Mouse (Mus musculus) skeletal muscle tissue, adult 2 months (tissue): ENCODE measurements at regions not wholly inside any gene's neighbourhood (a gene's known extent, or its start where the extent isn't known, plus 50 kb on each side); places are given as distances from the start of the nearest gene placed in this dataset.

Experiments used
- DNase-seq: peaks from one replicate; pipeline ENCODE4 v3.0.0-alpha.2; 2012; ENCODE audit warnings: low read depth, low spot score

DNA sequence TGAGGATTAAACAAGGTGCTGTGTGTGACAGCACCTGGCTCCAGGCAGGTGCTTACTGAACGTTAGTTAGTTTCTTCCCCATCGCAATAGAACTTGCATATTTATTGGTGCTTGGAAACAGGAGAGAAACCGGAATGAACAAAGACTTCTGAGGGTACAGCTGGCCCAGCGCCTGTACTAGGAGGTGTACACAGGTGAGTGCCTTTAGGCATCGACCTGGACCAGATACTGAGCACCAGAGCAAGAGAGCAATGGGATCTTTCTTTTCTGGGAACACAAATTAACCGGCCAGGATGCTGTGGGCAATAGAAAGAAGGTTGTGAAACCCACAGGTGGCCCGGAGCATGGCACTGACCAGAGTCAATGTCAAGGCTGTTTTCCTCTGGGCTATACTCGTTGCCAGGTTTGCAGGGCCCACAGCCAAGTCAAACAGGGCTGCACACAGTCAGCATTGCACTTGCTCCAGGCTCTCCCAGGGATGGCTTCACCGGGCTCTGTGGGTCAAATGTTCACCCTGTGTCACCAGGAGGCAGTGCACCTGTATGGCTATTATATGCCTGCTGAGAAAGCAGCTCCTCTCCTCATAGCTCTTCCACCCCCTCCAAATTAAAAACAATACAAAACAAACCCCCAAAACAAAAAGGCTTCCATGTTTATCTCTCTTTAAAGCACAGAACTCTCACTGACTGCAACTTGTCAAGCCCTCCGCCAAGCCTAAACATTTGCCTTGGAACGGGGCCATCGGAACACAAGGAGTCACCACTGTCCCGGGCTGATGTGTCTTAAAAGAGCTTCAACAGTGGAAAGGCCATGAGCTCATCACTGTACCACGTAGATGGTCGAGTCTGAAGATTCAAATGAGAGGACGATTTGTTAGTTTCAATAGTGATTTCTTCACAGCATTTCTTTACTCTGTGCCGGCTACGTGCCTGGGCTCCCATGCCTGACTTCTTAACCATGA lies 629.1 kb downstream of the Rnf144a start:
- DNase-seq, result no peak

DNA sequence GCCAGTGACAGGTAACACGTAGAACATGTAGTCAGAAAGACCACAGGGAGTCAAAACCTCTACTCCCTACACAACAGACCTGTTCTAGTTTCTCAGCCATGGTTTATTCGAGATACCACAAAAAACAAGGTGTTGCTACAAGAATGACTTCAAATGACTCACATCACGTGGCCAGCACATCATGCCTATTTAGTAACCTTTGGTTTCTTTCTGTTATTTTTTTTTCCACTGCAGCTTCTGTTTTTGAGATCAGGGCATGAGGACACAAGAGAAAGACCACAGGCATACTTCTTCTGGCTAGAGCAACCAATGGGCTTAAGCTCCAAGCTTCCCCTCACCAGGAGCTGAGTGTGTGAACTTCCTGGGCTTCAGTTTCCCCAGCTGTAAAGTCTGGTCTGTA lies 630.7 kb downstream of the Rnf144a start:
- DNase-seq, result no peak

DNA sequence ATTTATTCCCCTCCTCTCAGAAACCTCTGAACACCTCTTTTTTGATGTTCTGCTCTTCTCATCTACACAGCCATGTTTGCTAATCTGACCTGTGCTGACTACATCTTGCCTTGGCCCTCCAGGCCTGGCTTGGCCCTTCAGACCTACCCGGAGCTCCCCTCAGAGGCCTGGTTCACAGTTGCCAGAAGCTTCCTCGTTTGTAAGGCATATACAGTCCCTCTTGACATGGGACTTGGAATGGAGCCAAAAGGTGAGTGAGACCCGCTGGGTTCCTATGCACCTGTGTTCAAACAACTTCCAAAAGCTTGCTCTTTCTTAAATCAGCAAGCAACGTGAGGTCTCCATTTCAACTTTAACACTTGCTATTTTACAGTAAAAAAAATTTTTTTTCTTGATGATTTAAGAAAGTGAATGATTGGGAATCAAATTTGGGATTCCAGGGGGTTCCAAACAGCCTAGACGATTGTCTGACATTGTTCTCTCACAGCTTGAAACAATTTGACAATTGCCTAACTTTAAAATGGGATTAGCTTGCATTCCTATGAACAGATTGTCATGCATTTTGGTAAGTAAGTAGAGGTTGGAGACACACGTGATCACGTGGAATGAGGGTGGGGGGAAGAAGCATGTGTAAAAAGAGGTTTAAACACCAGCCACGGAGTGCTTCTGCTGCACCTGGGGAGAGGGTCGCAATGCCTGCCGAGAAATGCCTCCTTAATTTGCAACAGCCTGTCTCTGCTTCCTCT lies 631.9 kb downstream of the Rnf144a start:
- DNase-seq, result no peak

DNA sequence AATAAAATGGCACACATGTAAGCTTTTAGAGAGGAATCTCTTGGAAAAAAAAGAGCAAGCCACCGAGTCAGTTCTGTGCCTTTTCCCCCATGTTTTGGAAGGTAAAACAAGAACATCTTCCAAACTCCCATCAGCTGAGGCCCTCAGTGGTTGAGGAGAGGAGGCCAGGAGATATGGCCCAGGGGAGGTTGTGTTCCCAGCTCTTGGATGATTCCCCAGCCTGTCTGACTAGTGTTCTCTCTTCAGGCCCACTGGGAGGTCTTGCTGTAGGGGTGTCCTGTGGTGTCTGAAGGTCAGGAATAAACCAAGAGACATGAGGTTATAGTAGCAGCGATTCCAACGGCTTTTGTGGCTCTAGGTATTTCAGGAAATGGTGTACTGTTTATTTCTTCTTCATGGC lies 643.2 kb downstream of the Rnf144a start:
- DNase-seq, result peak; percentile 51

DNA sequence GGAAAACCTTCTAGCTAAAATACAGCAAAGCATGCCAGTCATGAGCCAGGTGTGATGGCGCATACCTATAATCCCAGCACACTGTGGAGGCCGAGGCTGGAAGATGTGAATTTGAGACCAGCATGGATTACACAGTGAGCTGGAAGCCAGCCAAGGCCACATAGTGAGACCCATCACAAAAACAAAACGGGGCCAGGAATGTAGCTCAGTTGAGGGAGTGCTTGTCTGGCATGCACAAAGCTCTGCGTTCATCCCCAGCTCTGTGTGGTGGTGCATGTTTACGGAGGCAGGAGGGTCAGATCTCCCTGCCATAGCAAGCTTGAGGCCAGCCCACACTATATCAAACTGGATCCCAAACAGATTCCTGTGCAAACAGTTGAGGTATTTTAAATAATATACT lies 646.4 kb downstream of the Rnf144a start:
- DNase-seq, result no peak

DNA sequence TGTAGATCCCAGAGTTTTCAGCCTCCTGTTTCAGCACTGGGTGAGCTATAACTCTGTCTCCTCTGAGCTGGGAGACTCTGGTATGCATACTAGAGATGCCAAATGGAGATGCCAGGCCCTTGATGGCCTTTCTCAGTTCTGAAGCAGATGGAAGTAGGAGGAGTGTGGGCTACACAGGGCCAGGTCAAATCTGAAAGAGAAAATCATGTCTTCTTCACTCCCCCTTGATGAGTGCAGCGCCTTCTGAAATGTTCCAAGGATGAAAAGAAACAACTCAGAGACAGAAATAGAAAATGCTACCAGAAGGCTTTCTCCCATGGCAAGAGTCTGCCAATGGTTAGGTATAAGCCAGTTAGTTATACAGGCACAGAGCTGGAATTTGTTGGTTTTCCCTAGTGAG lies 652.0 kb downstream of the Rnf144a start:
- DNase-seq, result no peak

DNA sequence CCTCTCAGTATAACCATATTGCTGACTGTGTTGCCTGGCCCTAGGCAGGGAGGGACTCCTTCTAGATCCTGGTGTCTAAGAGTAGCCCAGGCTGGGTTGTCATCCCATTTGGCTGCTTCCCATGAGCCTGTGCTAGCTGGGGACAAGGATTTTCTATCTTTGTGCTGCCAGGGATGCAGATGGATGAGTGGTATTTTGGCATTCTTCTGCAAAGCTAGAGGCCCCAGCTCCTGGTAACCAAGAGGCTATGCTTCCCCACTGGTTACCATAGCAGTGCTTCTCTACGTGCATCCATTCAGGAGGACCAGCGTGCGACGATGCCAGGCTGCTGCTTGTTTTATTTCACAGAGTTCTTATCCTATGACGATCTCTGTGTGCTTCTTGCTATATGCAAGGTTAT lies 658.0 kb downstream of the Rnf144a start:
- DNase-seq, result no peak

DNA sequence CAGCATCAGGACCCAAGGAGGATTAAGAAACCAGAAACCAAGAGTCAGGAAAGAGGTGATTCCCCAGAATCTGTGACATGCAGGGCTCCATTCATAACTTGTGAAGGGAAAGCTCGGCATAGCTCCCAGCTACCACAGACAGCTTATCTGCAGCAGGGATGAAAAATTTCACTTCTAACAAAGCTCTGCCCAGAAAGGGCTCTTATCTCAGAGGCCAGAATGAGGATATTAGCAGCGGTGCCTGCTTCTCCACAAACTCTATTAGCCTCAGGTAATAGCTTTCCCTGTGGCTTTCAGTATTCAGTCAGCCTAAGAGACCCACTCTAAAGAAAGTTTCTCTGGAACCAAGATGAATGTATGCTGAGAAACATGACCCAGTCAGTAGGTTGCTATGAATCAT lies 636.9 kb upstream of the Id2 start:
- DNase-seq, result no peak

DNA sequence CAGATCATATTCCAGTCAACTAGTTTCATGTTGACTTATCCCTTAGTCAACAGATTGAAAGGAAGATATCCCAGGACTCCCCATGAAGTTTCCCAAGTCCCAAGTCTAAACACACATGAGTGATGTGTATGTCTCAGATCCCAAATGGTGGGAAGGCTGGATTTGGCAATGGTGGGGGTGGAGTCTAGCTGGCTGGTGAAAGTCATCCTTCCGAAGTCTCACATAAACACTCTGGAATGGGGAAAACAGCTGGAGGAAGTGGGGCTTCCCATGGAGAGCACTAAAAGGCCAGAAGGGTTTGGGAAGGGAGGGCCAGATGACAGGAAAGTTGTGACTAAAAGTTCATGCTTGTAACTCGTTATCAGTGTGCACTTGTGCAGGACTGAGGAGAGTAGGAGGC lies 628.8 kb upstream of the Id2 start:
- no peak for DNase-seq

DNA sequence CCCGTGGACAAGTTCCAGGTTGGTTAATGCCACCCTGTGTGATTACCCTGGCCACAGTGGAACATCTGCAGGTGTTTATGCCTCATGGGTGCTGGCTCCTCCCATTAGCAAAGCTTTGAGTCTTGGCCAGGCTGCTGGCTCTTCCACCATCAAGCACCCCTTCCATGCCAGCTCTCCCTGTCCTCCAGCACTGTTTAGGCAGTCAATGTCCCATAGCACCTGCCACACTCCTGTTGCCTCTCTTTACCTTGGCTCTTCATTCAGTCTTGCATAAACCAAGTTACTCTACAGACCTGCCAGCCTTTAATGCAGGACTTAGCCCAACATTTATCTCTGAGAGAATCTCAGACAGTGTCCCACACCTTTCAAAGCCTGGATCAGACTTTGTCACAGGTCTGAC lies 614.2 kb upstream of the Id2 start:
- no peak for DNase-seq

DNA sequence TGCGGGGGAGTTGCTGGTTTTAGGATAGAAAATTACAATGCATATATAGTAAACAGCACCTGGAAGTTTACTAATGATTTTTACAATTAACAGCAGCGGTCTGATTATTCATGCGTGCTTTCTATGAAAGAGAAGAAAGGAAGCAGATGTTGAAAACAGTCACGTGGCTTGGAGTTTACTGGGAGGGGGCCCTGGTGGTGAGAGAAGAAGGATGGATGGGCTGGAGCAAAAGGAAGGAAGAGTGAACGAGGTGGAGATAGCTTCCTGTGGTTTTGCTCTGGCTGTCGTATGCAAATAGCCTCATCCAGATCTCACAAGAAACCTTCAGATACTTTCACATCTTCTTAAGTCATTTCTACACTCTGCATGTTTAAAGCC lies 606.1 kb upstream of the Id2 start:
- no peak for DNase-seq

DNA sequence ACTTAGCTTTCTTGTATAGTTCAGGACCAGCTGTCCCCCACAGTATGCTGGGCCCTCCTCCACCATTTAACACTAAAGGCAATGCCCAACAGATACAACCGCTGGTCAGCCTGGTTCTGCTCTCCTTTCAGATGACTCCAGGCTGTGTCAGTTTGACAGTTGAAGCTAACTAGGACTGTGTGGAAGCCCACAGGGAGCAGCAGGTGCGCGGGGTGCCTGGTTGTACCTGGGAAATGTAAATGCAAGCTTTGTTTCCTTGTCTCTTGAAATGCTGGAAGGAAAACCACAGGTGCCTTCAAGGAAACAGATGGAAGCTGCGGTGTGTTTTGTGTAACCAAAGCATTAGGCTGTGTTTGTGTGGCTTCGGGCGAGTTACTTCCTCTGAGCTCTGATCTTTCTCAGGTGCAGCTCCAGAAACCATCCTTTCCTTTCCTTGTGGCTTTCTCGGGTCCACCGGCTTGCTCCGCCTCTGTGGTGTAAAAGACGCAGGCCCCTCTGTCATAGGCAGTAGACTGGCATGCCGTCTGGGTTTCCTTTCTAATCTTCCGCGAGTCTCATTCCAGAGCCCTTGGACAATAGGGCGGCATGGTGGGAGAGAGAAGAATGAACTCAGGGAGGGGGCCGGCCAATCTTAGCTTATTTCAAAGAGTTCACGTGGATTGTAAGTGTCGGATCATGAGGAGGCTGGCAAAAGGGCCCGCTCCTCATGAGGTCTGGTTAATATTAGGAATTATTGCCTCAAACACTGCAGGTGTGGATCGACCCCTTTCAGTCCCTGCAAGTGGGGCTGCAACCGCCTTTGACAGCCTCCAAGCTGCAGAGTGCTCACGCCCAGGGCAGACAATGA lies 605.5 kb upstream of the Id2 start:
- no peak for DNase-seq

DNA sequence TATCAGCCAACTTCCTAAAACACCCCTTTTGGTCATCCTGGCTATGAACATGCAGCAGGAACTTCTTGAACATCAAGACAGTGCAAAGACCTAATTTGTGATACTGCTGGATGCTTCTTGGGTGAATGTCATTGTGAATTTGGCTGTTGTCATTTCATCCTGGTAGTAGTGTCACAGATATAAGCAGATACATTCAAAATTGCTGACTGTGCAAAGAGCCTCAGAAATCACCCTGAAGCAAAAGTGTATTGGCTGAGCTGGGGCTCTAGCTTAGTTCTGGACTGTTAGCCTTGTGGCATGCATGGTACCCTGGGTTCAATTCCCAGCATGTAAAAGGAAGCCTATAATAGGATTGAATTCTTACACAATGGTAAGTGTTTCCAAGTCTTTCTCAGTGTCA lies 590.1 kb upstream of the Id2 start:
- DNase-seq, result no peak

DNA sequence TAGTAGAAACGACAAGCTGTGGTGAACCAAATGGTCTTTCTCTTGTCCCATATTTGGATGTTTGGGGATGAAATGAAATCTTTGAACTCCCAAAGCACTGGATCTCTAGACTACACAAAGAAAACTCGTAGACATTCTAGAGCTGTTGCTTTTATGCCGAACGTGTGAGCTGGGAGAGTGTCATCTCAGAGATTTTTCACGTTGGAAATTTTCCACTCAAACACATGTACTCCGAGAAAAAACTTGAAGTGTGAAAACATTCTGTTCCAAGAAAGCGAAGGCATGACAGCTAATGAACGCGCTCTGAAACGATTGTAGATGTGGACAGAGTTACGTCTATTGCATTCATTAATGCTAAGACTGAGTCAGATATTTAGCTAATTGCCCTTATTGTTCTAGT lies 579.7 kb upstream of the Id2 start:
- DNase-seq, result no peak

DNA sequence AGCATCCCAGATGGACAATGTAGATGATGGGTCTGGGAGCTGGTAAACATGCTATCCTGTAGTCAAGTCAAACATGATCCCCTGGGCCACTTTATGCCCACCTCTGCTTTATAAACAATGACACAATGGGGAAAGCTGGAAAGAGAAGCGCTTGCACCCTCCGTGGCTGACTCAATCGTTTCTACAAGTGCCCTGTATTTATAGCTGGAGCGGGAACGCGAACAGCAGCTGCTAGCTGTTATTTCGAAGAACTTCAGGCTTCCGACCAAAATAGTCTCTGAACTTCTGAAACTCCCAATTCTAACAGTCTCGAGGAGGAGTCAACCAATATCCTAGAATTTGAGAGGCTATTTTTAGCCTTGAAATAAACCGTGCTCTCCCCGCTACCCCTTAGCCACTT lies 571.4 kb upstream of the Id2 start:
- no peak for DNase-seq

DNA sequence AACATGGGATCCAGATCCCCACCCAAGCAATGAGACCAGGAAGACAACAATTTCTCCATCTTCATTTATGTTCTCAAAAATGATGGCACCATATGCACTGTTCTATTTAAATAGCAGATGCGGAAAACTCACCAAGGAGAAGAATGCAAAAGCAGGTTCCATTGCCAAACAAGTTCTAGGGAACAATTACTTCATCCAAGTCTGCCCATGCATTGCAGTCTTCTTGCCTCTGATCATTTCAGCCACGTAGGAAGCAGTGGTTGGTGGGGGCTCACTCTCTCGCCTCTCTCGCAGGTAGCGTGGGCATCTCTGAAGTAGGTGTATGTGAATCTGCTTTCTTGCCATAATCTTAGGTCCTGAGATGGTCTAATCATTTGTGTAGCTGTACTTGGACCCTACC lies 557.5 kb upstream of the Id2 start:
- DNase-seq, result no peak

DNA sequence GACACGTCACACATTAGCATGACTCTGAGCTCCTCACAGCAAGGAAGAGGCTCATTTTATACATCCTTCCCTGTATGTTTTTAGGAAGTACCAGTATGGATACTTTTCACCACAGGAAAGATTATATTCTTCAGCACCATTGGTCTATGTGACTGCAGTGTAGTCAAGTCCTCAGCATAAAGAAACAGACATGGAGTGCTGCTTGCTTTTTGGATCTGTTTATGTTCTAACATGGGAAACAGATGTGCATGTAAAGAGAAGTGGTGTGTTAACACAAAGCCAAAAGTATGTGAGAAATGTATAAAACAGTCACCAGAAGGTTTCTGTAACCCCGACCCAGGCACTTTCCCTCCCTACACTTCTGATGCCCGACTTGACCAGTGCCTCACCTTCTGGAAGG lies 553.3 kb upstream of the Id2 start:
- no peak for DNase-seq

DNA sequence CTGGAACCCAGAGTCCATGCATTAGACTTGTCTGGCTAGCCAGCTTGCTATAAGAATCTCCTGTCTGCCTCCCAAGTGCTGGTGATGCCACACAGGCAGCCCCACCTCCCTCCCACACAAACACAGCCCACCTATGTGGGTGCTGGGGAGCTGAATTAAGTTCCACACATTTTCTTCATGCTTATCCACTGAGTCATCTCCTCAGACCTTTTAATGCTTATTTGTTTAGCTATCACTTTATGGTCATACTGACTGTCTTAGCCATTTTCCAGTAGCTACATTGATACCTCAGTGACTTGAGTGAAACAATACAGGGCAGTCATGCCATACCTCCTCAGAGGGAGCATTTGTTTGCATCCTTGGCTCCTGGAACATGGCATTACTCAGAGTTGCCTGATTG lies 531.1 kb upstream of the Id2 start:
- DNase-seq, result no peak

DNA sequence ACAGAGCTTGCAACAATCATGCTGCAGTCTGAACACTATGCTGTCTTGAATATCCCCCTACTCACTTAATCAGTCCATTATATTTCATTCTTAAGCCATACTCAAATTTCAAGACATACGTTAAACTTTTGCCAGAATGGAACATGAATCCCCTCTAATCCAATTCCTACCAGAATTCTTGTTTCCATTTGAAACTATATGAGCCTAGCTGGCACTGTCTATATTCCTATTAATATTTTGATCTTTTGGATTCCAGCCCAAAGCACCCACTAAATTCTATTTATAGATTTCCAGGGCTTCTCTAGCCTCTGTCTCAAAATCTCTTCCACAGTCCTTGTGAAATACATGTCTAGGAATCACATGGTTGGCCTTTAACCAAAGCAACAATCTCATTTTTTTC lies 528.9 kb upstream of the Id2 start:
- DNase-seq, result no peak

DNA sequence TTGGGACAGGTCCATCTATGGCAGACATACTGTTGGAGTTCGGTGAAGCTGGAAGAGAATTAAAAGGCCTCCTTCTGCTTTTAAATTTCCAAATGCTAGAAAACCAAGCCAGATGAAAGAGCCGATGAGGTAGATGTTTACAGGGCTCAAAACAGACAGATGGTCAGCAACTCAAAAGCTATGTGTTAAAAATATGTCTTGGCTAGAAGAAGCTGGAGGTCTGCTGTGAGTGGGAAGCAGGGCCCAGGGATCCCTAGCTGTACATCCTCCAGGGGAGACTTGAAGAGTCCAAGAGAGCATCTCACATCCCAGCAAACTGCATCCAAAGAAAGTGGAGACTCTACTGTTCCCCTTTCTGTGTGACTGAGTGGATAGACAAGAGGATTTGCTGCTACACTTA lies 526.5 kb upstream of the Id2 start:
- DNase-seq, result no peak

DNA sequence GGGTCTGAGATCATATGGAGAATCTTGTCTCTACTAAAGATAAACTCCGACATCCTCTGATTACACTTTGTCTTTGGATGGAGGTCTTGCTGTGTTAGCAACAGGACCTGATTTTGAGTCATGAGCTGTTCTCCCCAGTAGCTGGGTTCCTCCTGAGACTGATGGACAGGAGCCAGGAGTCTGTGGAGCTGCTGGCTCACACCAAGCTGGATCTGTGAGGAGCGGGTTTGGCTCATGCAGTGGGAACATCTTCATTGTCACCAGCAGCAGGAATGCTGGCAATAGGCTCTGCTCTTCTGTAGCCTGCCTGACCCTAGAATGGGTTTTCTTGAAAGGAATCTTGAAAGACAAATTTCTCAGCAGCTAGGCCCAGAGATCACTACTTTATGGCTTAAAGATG lies 524.2 kb upstream of the Id2 start:
- DNase-seq, result peak; percentile 33

DNA sequence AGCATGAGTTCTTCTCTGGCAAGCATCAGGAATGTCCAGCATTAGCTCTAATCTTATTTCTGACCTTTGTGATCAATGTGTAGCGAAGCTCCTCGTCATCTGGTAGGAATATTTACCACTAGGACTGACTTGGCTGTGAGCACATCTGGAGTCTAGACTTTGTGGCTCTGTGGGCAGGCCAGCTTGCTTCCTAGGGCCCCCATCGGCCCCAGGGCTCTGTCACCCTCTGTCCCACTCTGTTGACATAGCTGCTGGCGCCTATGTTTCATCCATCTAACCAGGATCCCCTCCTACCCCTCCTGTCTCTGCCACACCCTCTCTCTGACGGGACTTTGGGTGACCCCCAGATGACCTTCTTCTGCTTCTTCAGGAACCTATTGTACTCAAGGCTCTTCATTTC lies 520.6 kb upstream of the Id2 start:
- DNase-seq, result no peak
